Mouse (Mus musculus) lung, postnatal 14 days (tissue): ENCODE measurements around the gene Ston1.

Experiments used
- DNase-seq: peaks from one replicate; pipeline ENCODE4 v3.0.0; 2021

Ston1 gene

GRCm38 (mm10) chr17:88627150-88627549 lies 29.7 kb downstream of the Ston1 start:
- peak; percentile 21 for DNase-seq

GRCm38 (mm10) chr17:88628676-88629380 lies 31.3 kb downstream of the Ston1 start:
- DNase-seq = peak; percentile 75

- DNase-seq = no peak
These were observed 31.9 kb downstream of the Ston1 start for GRCm38 (mm10) chr17:88629381-88629759.

GRCm38 (mm10) chr17:88629931-88630553 lies 32.6 kb downstream of the Ston1 start:
- DNase-seq = peak; percentile 77

- peak; percentile 80 for DNase-seq
These were observed 33.1 kb downstream of the Ston1 start for GRCm38 (mm10) chr17:88630554-88630948.

GRCm38 (mm10) chr17:88632631-88633030 lies 35.1 kb downstream of the Ston1 start:
- no peak for DNase-seq

- no peak for DNase-seq
These were observed 38.6 kb downstream of the Ston1 start for GRCm38 (mm10) chr17:88636076-88636475.

- no peak for DNase-seq
These were observed 39.1 kb downstream of the Ston1 start for GRCm38 (mm10) chr17:88636587-88636986.

- peak; percentile 83 for DNase-seq
These were observed 43.5 kb downstream of the Ston1 start for GRCm38 (mm10) chr17:88641012-88641411.

GRCm38 (mm10) chr17:88641836-88642235 lies 44.4 kb downstream of the Ston1 start:
- DNase-seq = no peak

- DNase-seq = no peak
These were observed 47.4 kb downstream of the Ston1 start for GRCm38 (mm10) chr17:88644876-88645275.

GRCm38 (mm10) chr17:88645299-88645698 lies 47.8 kb downstream of the Ston1 start:
- DNase-seq = no peak

- no peak for DNase-seq
These were observed 49.7 kb downstream of the Ston1 start for GRCm38 (mm10) chr17:88647149-88647548.

GRCm38 (mm10) chr17:88652010-88652409 lies 54.5 kb downstream of the Ston1 start:
- peak; percentile 77 for DNase-seq

- peak; percentile 83 for DNase-seq
These were observed 55.4 kb downstream of the Ston1 start for GRCm38 (mm10) chr17:88652702-88653374.

GRCm38 (mm10) chr17:88653375-88653769 lies 55.9 kb downstream of the Ston1 start:
- no peak for DNase-seq

GRCm38 (mm10) chr17:88658510-88658909 lies 61.0 kb downstream of the Ston1 start:
- no peak for DNase-seq

- no peak for DNase-seq
These were observed 68.6 kb downstream of the Ston1 start for GRCm38 (mm10) chr17:88666076-88666475.

GRCm38 (mm10) chr17:88668452-88668851 lies 71.0 kb downstream of the Ston1 start, which contains the start of gene Gtf2a1l:
Gene Gtf2a1l, plus strand, starts transcription at chr17:88668660.
- DNase-seq = peak; percentile 37

- DNase-seq = no peak
These were observed 72.4 kb downstream of the Ston1 start for GRCm38 (mm10) chr17:88669921-88670320.

- DNase-seq = no peak
These were observed 73.3 kb downstream of the Ston1 start for GRCm38 (mm10) chr17:88670800-88671199.

- no peak for DNase-seq
These were observed 78.1 kb downstream of the Ston1 start for GRCm38 (mm10) chr17:88675310-88676309.

GRCm38 (mm10) chr17:88688226-88688625 lies 90.7 kb downstream of the Ston1 start:
- no peak for DNase-seq
